Mouse (Mus musculus) CH12.LX (cell line): Measurements from ENCODE around the gene Arhgap21. TPM values are rescaled to one million over a fixed set of nuclear protein-coding genes. Genes with fewer than 3 reads are reported as not detected.

ENCODE experiments used
- DNase-seq: peaks from one replicate; pipeline ENCODE4 v3.0.0-alpha.2; 2013; ENCODE audit errors: extremely low read depth
- H3K27ac ChIP-seq: 2 replicates; pipeline ENCODE4 v1.5.1; 2012; ENCODE audit warnings: low read depth, mild to moderate bottlenecking, control low read depth, moderate library complexity; ENCODE audit not compliant: insufficient read depth
- H3K27me3 ChIP-seq: replicated peaks from 2 replicates; pipeline ENCODE3; 2012; ENCODE audit warnings: inconsistent platforms
- H3K36me3 ChIP-seq, 2 experiments: replicated peaks in 1 of 2; 2 replicates each; pipeline versions ENCODE3 to v1.6.1; 2012; ENCODE audit warnings: inconsistent platforms in 1 of 2, low read length in 1 of 2, mild to moderate bottlenecking in 1 of 2, mixed read lengths in 1 of 2, moderate library complexity in 1 of 2; ENCODE audit not compliant: control insufficient read depth in 1 of 2, insufficient read depth in 1 of 2
- H3K4me1 ChIP-seq, 2 experiments: 2 replicates each; pipeline ENCODE4 v1.6.1; 2012; ENCODE audit warnings: inconsistent platforms in 1 of 2, moderate library complexity in 1 of 2; ENCODE audit not compliant: insufficient read depth in 2 of 2, control insufficient read depth in 1 of 2
- H3K4me2 ChIP-seq: 2 replicates; pipeline ENCODE4 v1.6.1; 2012; ENCODE audit warnings: low read depth, mild to moderate bottlenecking, control low read depth; ENCODE audit not compliant: poor library complexity, insufficient read depth, severe bottlenecking
- H3K4me3 ChIP-seq, 3 experiments: fragments of 150-350 bp in 1 of 3; sonication (generic) in 1 of 3; replicated peaks in 1 of 3; 2 replicates each; pipeline versions ENCODE3 to v1.5.1; 2011 to 2012; ENCODE audit warnings: low read depth in 2 of 3, low read length in 2 of 3, mild to moderate bottlenecking in 2 of 3, moderate library complexity in 2 of 3, control low read depth in 1 of 3, improper control_type of control experiment in 1 of 3, inconsistent platforms in 1 of 3, mixed read lengths in 1 of 3; ENCODE audit not compliant: poor library complexity in 1 of 3
- H3K79me2 ChIP-seq: replicated peaks from 2 replicates; pipeline ENCODE4 v1.6.1; 2012; ENCODE audit warnings: mild to moderate bottlenecking, moderate library complexity; ENCODE audit not compliant: control insufficient read depth, poor library complexity, insufficient read depth, severe bottlenecking; ENCODE audit errors: extremely low read depth
- H3K9ac ChIP-seq: 2 replicates; pipeline ENCODE4 v1.6.1; 2012; ENCODE audit warnings: low read depth, mild to moderate bottlenecking, control low read depth, moderate library complexity; ENCODE audit not compliant: insufficient read depth
- H3K9me3 ChIP-seq: replicated peaks from 2 replicates; pipeline ENCODE3; 2012; ENCODE audit warnings: low read length, inconsistent platforms, mixed read lengths
- CTCF ChIP-seq, 2 experiments: IDR thresholded peaks in 1 of 2; conservative IDR thresholded peaks in 1 of 2; 2 replicates each; pipeline ENCODE4 v1.5.1; 2011 to 2012; ENCODE audit warnings: low read depth in 2 of 2, low read length in 2 of 2, improper control_type of control experiment in 1 of 2, inconsistent platforms in 1 of 2, mild to moderate bottlenecking in 1 of 2, moderate library complexity in 1 of 2
- ETS1 ChIP-seq: conservative IDR thresholded peaks from 2 replicates; pipeline ENCODE4 v1.6.1; 2012; ENCODE audit warnings: low read depth, mild to moderate bottlenecking, inconsistent platforms, low read length, improper control_type of control experiment, moderate library complexity
- IRF4 ChIP-seq: IDR thresholded peaks from 2 replicates; pipeline ENCODE4 v1.6.1; 2014; ENCODE audit warnings: low read depth, mild to moderate bottlenecking, inconsistent platforms, low read length, improper control_type of control experiment
- KAT2A ChIP-seq: IDR thresholded peaks from 2 replicates; pipeline ENCODE4 v1.6.1; 2012; ENCODE audit warnings: low read length, improper control_type of control experiment, inconsistent platforms; ENCODE audit not compliant: insufficient replicate concordance
- MAX ChIP-seq: IDR thresholded peaks from 2 replicates; pipeline ENCODE4 v1.6.1; 2011; ENCODE audit warnings: low read length, improper control_type of control experiment
- MAZ ChIP-seq: IDR thresholded peaks from 2 replicates; pipeline ENCODE4 v1.6.1; 2012; ENCODE audit warnings: low read depth, mild to moderate bottlenecking, inconsistent platforms, low read length, improper control_type of control experiment, moderate library complexity
- NRF1 ChIP-seq: IDR thresholded peaks from 2 replicates; pipeline ENCODE4 v1.6.1; 2014; ENCODE audit warnings: low read depth, mild to moderate bottlenecking, inconsistent platforms, low read length, improper control_type of control experiment, moderate library complexity
- PAX5 ChIP-seq: IDR thresholded peaks from 2 replicates; pipeline ENCODE4 v1.6.1; 2012; ENCODE audit warnings: low read length, inconsistent platforms, mixed read lengths
- POLR2AphosphoS2 ChIP-seq: IDR thresholded peaks from 2 replicates; pipeline ENCODE4 v1.6.1; 2011; ENCODE audit warnings: low read depth, low read length, improper control_type of control experiment
- SIN3A ChIP-seq: IDR thresholded peaks from 2 replicates; pipeline ENCODE4 v1.6.1; 2012; ENCODE audit warnings: low read length, improper control_type of control experiment, inconsistent platforms
- SMC3 ChIP-seq: IDR thresholded peaks from 2 replicates; pipeline ENCODE4 v1.6.1; 2011; ENCODE audit warnings: low read depth, low read length, improper control_type of control experiment
- TCF12 ChIP-seq: IDR thresholded peaks from 2 replicates; pipeline ENCODE4 v1.6.1; 2014; ENCODE audit warnings: low read depth, mild to moderate bottlenecking, inconsistent platforms, low read length, improper control_type of control experiment
- ZMIZ1 ChIP-seq: IDR thresholded peaks from 2 replicates; pipeline ENCODE4 v1.6.1; 2012; ENCODE audit warnings: low read depth, mild to moderate bottlenecking, inconsistent platforms, low read length, improper control_type of control experiment
- dilution Hi-C: fragments of 300-500 bp; cut with MboI; formaldehyde crosslinking; loops from 2 replicates; pipeline ENCODE4 v1.14.3; 2020; ENCODE audit warnings: low sequenced_read_pairs; ENCODE audit not compliant: extremely low pct_unique_long_range_greater_than_20kb, extremely low pct_ligation_motif_present
- in situ Hi-C: fragments of 300-500 bp; cut with MboI; formaldehyde crosslinking; loops from 3 replicates; pipeline ENCODE4 v1.14.3; 2019; ENCODE audit warnings: low sequenced_read_pairs, low pct_ligation_motif_present, low pct_unique_long_range_greater_than_20kb, mixed read lengths
- polyA plus RNA-seq: library from polyadenylated mRNA; unstranded; fragments of >175 nt; gene quantifications from 2 replicates; pipeline ENCODE4 v1.2.1, GENCODE M21; 2012; ENCODE audit warnings: low read depth; ENCODE audit not compliant: insufficient read length
- total RNA-seq, 2 experiments: library from RNA; depleted of rRNA; stranded (reverse); fragments of 300-350 nt in 1 of 2; fragments of >200 nt in 1 of 2; gene quantifications; 2 replicates each; pipeline ENCODE4 v1.2.3; 2012 to 2014

Gene Arhgap21
- total and polyA plus RNA-seq, 3 experiments, result 7.6 to 22.7 (median 10.8) TPM

- H3K9ac ChIP-seq, result no peak overlapping the region
Observed at GRCm38 (mm10) chr2:20963226-20963805, 5.4 kb downstream of the Arhgap21 start.

DNA sequence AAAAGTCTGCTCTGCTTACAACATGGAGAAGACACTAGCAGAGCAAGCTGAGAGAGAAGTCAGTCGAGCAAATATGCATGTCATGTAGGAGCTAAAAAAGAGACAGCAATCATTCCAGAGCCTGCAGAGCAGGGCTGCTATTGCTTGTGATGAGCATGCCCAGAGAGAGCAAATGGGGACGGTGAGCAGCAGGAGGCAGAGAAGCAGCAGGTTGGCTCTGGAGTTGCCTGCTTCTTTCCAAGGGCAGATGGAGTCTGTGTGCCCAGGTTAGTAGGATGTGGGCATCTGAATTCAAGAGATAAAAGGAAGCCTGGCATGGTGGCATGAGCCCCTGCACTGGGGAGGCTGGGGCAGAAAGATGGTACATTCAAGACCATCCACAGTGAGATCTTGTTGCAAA is 6.4 kb downstream of the Arhgap21 start:
- DNase-seq, result no peak
- no peaks in the 10 kb centered on the region for H3K9me3 ChIP-seq
- no peak overlapping the region for H3K9ac ChIP-seq
- in situ Hi-C loops, result loop anchor here (10.0 kb wide), 1 partner anchor 47 kb away; no protein-coding TSS in a partner anchor
- peaks cover 2 to 73% of the 10 kb centered on the region in 2 experiments for H3K4me1 ChIP-seq
- H3K4me2 ChIP-seq, result peak overlapping the region; percentile 24; the same call in 1 of the 2 replicates
- H3K27me3 ChIP-seq, result no peaks in the 10 kb centered on the region
- H3K79me2 ChIP-seq, result peaks cover 35% of the 10 kb centered on the region
- TF ChIP-seq NRF1 (peak; percentile 63), ETS1 (no peak)
- H3K27ac ChIP-seq, result no peak overlapping the region
- dilution Hi-C loops, result no loop called here
- no peak overlapping the region for H3K4me3 ChIP-seq
- H3K36me3 ChIP-seq, result peaks cover 0 to 10% of the 10 kb centered on the region in 2 experiments

More at GRCm38 (mm10) chr2:20963226-20963805, 5.4 kb downstream of the Arhgap21 start:
- no peaks in the 10 kb centered on the region for H3K9me3 ChIP-seq
- TF ChIP-seq ETS1, result no peak
- TF ChIP-seq KAT2A, result no peak
- no peak for TF ChIP-seq ZMIZ1
- no peak for TF ChIP-seq MAX
- TF ChIP-seq SMC3, result no peak
- no peak for DNase-seq
- dilution Hi-C loops (no loop called here), in situ Hi-C loops (loop anchor here (10.0 kb wide), 1 partner anchor 49 kb away; no protein-coding TSS in a partner anchor)
- no peak overlapping the region for H3K4me2 ChIP-seq
- H3K27me3 ChIP-seq, result no peaks in the 10 kb centered on the region
- H3K4me1 ChIP-seq, result peaks cover 2 to 72% of the 10 kb centered on the region in 2 experiments
- no peak overlapping the region for H3K27ac ChIP-seq
- H3K36me3 ChIP-seq, result peaks cover 0 to 8% of the 10 kb centered on the region in 2 experiments
- H3K4me3 ChIP-seq, result no peak overlapping the region
- peaks cover 40% of the 10 kb centered on the region for H3K79me2 ChIP-seq

DNA sequence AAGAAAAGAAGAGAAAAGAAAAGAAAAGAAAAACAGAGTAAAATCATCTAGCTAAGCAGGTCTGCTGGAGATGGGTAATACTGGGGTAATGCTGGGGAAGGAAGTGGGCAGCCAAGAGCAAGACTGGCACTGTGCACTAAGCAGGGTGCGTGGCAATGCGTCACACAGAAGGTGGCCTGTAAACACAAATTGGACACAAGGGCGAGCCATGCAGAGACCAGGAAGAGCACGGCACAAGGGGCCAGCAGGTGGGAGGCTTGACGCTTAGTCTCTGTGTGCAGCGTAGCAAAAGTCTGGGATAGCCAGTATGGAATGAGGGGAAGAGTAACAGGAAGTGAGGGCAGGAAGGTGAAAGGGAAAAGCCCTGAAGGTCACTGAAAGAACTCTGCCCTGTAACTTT is 6.9 kb downstream of the Arhgap21 start:
- Histone ChIP-seq H3K9ac (no peak overlapping the region), H3K27me3 (no peaks in the 10 kb centered on the region), H3K4me3 (peak overlapping the region in 1 of 3 experiments; percentile 6), H3K4me2 (peak overlapping the region; percentile 24), H3K36me3 (peaks cover 0 to 11% of the 10 kb centered on the region in 2 experiments), H3K27ac (no peak overlapping the region), H3K4me1 (peaks cover 4 to 73% of the 10 kb centered on the region in 2 experiments), H3K9me3 (no peaks in the 10 kb centered on the region), H3K79me2 (peaks cover 34% of the 10 kb centered on the region)
- in situ Hi-C loops (loop anchor here (10.0 kb wide), 1 partner anchor 47 kb away; no protein-coding TSS in a partner anchor), dilution Hi-C loops (no loop called here)
- peak; percentile 30 for DNase-seq
- TF ChIP-seq ETS1 (no peak), MAZ (no peak), POLR2AphosphoS2 (no peak), PAX5 (no peak), SIN3A (0 out of 2 replicates have a peak, but pooled peaks have one; percentile 17), IRF4 (no peak), CTCF (conservative IDR thresholded peaks at IDR 0.05 in 1 of 2, IDR thresholded peaks at IDR 0.05 in 1 of 2; ENCODE audit: low read depth in 2 of 2, low read length in 2 of 2) (no peak), TCF12 (no peak)
